ENCODE assay signal across 18 mouse cellular contexts in genomic region chr4:142776711-142777411, GRCm38 (mm10).
DNase-seq lines count a peak whose midpoint lies in the region; ATAC-seq and TF ChIP-seq lines count a peak whose summit lies in the region.
"Had no signal": no experiment of that assay in that cellular context is flagged by ENCODE, and none has a peak within 500 bp of the region (broad histone marks: within the 10 kb centered on the region; RNA-seq: fewer than 3 reads in every experiment).

No protein-coding gene starts in this region.

- no peak for ATAC-seq in neural tube, embryonic 15.5 days (ENCODE audit: low FRiP score)
- peak; percentile 77 for ATAC-seq in intestine, embryonic 16.5 days
- ATAC-seq in monocyte, adult 5-6 weeks (replicated peaks; ENCODE audit: insufficient number of reproducible peaks, low FRiP score, low TSS enrichment, poor library complexity, severe bottlenecking): no peak
- no peak for ATAC-seq in forebrain, embryonic 12.5 days (ENCODE audit: low FRiP score)

- H3K9ac ChIP-seq in neural tube, embryonic 15.5 days (replicated peaks): no peak overlapping the region
- no peak overlapping the region for H3K9ac ChIP-seq in intestine, embryonic 16.5 days (ENCODE audit: low read depth, low read length)
- no peak overlapping the region for H3K9ac ChIP-seq in forebrain, embryonic 12.5 days
- H3K9ac ChIP-seq: hindbrain, embryonic 12.5 days; liver, embryonic 13.5 days; lung, embryonic 15.5 days had no signal

- H3K27me3 ChIP-seq in neural tube, embryonic 15.5 days (replicated peaks): no peaks in the 10 kb centered on the region
- no peaks in the 10 kb centered on the region for H3K27me3 ChIP-seq in intestine, embryonic 16.5 days (replicated peaks; ENCODE audit: control insufficient read depth, insufficient read depth, low read length)
- H3K27me3 ChIP-seq in small intestine, adult 2 months (ENCODE audit: control insufficient read depth, insufficient read depth, low read length): no peaks in the 10 kb centered on the region
- H3K27me3 ChIP-seq in forebrain, embryonic 12.5 days: peaks cover 18% of the 10 kb centered on the region
- H3K27me3 ChIP-seq: liver, embryonic 13.5 days; lung, embryonic 15.5 days had no signal

- H3K4me2 ChIP-seq in neural tube, embryonic 15.5 days: no peak overlapping the region
- no peak overlapping the region for H3K4me2 ChIP-seq in intestine, embryonic 16.5 days (ENCODE audit: low read depth, low read length)
- H3K4me2 ChIP-seq in forebrain, embryonic 12.5 days: no peak overlapping the region
- H3K4me2 ChIP-seq: hindbrain, embryonic 12.5 days; liver, embryonic 13.5 days; lung, embryonic 15.5 days had no signal

- H3K27ac ChIP-seq in neural tube, embryonic 15.5 days (replicated peaks): no peak overlapping the region
- peak overlapping the region; percentile 20 for H3K27ac ChIP-seq in intestine, embryonic 16.5 days (ENCODE audit: low read length)
- H3K27ac ChIP-seq in small intestine, adult 2 months (ENCODE audit: insufficient read depth, low read depth, low read length): peak overlapping the region; percentile 89
- no peak overlapping the region for H3K27ac ChIP-seq in forebrain, embryonic 12.5 days
- H3K27ac ChIP-seq: hindbrain, embryonic 12.5 days; liver, embryonic 13.5 days; lung, embryonic 15.5 days had no signal

- no peak for TF ChIP-seq POLR2A in small intestine, adult 2 months (IDR thresholded peaks at IDR 0.05; ENCODE audit: low read depth, low read length)

- no peaks in the 10 kb centered on the region for H3K36me3 ChIP-seq in neural tube, embryonic 15.5 days
- no peaks in the 10 kb centered on the region for H3K36me3 ChIP-seq in intestine, embryonic 16.5 days (ENCODE audit: control insufficient read depth, insufficient read depth, low read length)
- H3K36me3 ChIP-seq in small intestine, adult 2 months (ENCODE audit: control insufficient read depth, insufficient read depth, low read length): no peaks in the 10 kb centered on the region
- H3K36me3 ChIP-seq in forebrain, embryonic 12.5 days (replicated peaks): no peaks in the 10 kb centered on the region
- H3K36me3 ChIP-seq: hindbrain, embryonic 12.5 days; liver, embryonic 13.5 days; lung, embryonic 15.5 days had no signal

- peaks cover 23% of the 10 kb centered on the region for H3K4me1 ChIP-seq in neural tube, embryonic 15.5 days
- H3K4me1 ChIP-seq in intestine, embryonic 16.5 days (ENCODE audit: control insufficient read depth, insufficient read depth, low read length): peaks cover 18% of the 10 kb centered on the region
- H3K4me1 ChIP-seq in small intestine, adult 2 months (ENCODE audit: control insufficient read depth, insufficient read depth, insufficient read length, low read length): peaks cover 21% of the 10 kb centered on the region
- H3K4me1 ChIP-seq in forebrain, embryonic 12.5 days: peaks cover 24% of the 10 kb centered on the region
- H3K4me1 ChIP-seq: liver, embryonic 13.5 days had no signal

- no peak for TF ChIP-seq CTCF in small intestine, adult 2 months (IDR thresholded peaks at IDR 0.05; ENCODE audit: extremely low read depth, insufficient read length, insufficient replicate concordance, low read depth, low read length)

- DNase-seq in neural tube, embryonic 10.5 days (ENCODE audit: extremely low spot score, low spot score): peak; percentile 48
- peak; percentile 22 for DNase-seq in kidney, postnatal 10 days
- DNase-seq in cerebellum, postnatal 10 days: no peak
- DNase-seq: gastrocnemius, postnatal 10 days; heart, postnatal 10 days; layer of hippocampus, postnatal 36 days; left cerebral cortex, postnatal 4 days; liver, embryonic 13.5 days; midbrain, embryonic 14.5 days; right cerebral cortex, adult 18-20 months; thymus, postnatal 25 days had no signal

- 47% methylated on average over 10 of the region's 10 CpGs for WGBS in neural tube, embryonic 15.5 days
- WGBS in intestine, embryonic 16.5 days: 31% methylated on average over 10 of the region's 10 CpGs
- WGBS in small intestine, adult 2 months: 23% methylated on average over 10 of the region's 10 CpGs
- WGBS in forebrain, embryonic 12.5 days: 81% methylated on average over 10 of the region's 10 CpGs

- H3K9me3 ChIP-seq in neural tube, embryonic 15.5 days (replicated peaks): no peaks in the 10 kb centered on the region
- H3K9me3 ChIP-seq in intestine, embryonic 16.5 days (ENCODE audit: control insufficient read depth, low read length): no peaks in the 10 kb centered on the region
- H3K9me3 ChIP-seq in forebrain, embryonic 12.5 days: no peaks in the 10 kb centered on the region
- H3K9me3 ChIP-seq: hindbrain, embryonic 12.5 days; liver, embryonic 13.5 days; lung, embryonic 15.5 days had no signal

- H3K4me3 ChIP-seq in neural tube, embryonic 15.5 days (replicated peaks): no peak overlapping the region
- H3K4me3 ChIP-seq in intestine, embryonic 16.5 days (ENCODE audit: low read length): no peak overlapping the region
- no peak overlapping the region for H3K4me3 ChIP-seq in small intestine, adult 2 months (ENCODE audit: low read depth, low read length)
- no peak overlapping the region for H3K4me3 ChIP-seq in forebrain, embryonic 12.5 days (replicated peaks)
- H3K4me3 ChIP-seq: hindbrain, embryonic 12.5 days; liver, embryonic 13.5 days; lung, embryonic 15.5 days had no signal

Comparison
In these comparisons a context has a peak if more than half of its experiments do, and no peak if none do; other contexts are left out.
1. DNase-seq: peak in neural tube, embryonic 10.5 days (single experiment) and kidney, postnatal 10 days (single experiment); none in cerebellum, postnatal 10 days (0 of 2).
2. H3K27ac ChIP-seq: peak in intestine, embryonic 16.5 days (single experiment) and small intestine, adult 2 months (single experiment); none in neural tube, embryonic 15.5 days (single experiment) and forebrain, embryonic 12.5 days (single experiment).